Mouse (Mus musculus) adrenal gland, postnatal 36 days (tissue): ENCODE results near the gene Bhmt. TPM values are rescaled to one million over a fixed set of nuclear protein-coding genes. Genes with fewer than 3 reads are reported as not detected.
A peak's percentile ranks its signal among the peaks of the same experiment; 100 is the strongest.
"Not testable (repeated sequence)": the region's sequence is repeated elsewhere in the genome, so short reads cannot be mapped to it uniquely, and the experiment has no call there.

ENCODE experiments used
- DNase-seq, 2 experiments: peaks; one replicate each; pipeline ENCODE4 v3.0.0; 2021; ENCODE audit warnings: mixed read lengths in 1 of 2
- total RNA-seq, 2 experiments: library from RNA; stranded (reverse); gene quantifications; 2 replicates each; pipeline ENCODE4 v1.2.3; 2021

Gene Bhmt
- total RNA-seq, 2 experiments from 2014 or later, result 1.2 to 1.5 TPM

DNA sequence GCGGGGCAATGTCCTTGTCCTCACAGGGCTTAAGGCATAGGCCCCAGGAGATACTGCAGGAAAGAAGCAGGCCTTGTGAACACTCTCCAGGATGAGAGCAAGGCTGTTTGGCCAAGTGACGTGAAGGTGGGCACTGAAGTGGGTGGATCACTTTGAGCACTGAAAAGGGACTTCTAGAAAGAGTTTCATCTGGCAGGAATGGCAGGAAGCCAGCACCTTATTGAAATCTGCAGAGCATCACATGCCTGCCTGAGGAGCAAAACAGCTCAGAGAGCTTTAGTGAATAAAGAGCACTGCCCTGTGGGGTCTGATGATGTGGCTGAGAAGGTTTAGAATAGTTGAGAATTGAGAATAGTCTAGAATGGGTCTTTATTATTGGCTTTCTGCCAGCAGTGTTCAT, 29.3 kb downstream of the Bhmt start:
- DNase-seq, result no peak

DNA sequence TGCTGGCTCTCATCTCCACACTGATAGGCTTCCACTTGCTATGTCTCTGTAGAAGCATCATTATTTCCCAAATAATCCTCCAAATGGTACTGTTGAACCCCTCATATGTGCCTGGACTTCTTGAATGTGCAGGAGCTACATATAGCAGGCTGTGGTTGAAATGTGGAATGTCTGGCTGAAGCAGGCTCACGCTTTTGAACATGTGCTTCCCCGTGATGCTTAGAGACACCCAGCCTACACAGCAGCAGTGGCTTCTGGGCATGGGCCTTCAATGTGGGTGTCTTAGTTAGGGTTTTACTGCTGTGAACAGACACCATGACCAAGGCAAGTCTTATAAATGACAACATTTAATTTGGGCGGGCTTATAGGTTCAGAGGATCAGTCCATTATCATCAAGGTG, 30.1 kb downstream of the Bhmt start:
- DNase-seq, result no peak

DNA sequence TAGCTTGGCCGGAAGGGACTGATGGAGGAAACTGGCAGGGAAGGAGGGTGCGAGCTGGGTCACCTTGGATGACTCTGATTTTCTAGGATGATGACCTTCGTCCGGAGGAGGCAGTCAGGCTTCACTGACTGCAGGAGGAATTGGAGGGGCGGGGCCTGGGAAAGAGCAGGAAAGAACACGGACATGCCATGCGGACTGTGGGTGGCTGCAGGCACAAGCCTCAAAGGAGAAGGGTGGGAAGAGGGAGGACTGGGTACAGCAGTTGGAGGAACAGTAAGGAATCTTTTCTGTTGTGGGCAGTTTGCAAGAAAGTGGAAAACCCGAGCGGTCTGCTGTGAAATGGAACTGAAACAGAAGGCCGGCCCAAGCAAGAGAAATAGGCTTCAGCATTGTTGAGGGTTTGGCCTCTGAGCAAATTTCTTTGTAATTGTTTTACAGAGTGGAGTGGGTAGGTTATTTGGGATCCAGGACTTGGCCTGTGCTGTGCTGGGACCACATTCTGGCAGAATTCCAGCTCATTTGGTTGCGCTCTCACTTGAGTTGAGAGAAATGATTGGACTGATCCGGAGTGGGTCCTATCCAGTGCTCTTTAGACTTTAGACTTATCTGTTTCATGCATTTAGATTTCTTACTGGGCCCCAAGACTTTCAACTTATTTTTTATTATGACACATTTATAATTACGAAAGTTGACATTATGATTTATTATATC, 30.7 kb downstream of the Bhmt start:
- DNase-seq, result peak; percentile 33 to 39

DNA sequence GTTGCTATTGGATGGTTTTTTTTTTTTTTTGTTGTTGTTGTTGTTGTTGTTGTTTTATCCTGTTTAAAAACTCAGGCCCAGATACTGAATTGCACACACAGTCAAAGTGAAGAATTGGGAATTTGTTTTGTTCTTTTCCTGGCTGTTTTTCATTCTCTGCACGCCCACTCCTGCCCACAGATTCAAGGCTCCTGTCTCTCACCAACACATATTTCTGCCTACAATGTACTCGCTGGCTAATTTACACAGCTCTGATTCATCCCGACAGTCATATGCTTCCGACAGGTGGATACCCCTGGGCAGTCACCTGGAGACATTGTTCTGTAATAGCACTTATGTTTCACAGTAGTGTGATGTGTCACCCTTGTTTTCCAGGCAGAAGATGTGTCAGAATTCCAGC, 33.1 kb downstream of the Bhmt start:
- no peak for DNase-seq

DNA sequence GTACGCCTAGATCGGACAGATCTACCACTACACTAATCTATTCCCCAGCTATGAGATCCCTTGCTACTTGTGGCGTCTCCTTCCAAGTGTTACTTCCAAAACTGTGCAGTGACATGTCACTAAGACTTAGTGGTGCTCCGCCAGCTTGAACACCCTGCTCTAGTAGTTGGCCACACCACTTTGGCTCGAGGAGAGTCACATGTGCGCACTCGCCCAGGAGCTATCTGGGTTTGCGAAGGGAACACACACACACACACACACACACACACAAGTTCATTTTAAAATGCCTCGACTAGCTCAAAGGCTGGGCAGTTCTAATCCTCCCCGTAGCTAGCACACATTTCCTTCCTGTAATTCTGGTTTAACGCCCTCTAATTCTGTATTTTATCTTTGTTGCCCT, 36.2 kb downstream of the Bhmt start:
- DNase-seq, result no peak

DNA sequence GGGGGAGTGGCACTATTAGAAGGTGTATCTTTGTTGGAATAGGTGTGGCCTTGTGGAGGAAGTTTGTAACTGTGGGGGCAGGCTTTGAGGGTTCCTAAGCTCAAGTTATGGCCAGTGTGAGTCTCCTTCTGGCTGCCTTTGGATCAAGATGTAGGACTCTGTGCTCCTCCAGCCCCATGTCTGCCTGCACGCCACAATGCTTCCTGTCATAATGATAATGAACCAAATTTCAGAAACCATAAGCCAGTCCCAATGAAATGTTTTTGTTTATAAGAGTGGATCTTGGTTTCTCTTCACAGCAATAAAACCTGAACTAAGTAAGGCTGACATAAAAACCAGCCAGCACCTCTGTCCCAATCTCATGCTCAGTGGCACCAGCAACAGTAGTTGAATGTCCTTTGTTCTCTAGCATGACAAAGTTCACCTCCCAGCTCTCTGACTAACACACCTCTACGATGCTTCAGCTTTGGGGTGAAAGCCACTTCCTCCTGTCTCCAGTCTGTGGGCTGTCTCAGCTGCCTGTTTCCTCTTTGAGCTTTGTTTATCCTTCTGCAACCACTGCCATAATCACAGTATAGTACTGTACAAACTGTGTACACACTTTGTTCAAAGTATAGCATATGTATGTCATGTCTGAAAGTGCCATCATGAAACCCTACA, 44.6 kb downstream of the Bhmt start:
- DNase-seq, result no peak

DNA sequence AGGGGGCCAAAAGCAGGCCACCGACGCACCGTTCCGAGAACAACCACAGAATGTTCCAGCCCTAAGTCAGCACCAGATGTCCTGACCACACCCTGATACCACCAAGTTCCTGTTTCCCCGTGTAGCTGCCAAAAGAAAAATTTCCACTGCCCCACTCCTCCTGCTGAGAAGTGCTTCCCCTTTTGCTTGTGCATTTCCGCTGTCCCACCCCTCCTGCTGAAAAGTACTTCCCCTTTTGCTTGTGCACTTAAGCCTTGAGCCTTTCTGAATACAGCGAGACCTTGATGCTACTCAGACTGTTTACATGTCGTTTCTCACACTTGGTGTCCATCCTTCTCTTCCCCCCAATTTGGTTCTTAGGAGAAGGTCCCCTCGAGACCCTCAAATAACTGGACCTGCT, 55.2 kb downstream of the Bhmt start:
- not testable (repeated sequence) for DNase-seq

DNA sequence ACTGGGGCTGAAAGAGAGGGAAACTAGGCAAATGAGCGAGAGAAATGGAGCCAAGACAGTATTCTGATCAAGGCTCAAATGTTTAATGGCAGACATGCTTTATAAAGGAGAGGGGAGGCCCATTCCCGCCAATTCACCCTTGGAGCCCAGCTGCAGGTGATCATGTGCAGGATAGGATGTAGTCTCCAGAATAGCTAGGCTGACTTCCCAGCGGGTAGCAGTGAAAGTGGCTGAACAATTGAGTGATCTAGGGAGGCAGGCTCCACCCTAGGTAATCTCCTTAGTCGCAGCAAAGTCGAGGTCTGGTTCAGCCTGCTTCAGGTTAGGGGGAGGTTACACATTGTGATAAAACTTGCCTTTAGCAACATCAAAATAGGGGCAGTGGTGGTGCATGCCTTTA, 57.3 kb downstream of the Bhmt start:
- no peak for DNase-seq

DNA sequence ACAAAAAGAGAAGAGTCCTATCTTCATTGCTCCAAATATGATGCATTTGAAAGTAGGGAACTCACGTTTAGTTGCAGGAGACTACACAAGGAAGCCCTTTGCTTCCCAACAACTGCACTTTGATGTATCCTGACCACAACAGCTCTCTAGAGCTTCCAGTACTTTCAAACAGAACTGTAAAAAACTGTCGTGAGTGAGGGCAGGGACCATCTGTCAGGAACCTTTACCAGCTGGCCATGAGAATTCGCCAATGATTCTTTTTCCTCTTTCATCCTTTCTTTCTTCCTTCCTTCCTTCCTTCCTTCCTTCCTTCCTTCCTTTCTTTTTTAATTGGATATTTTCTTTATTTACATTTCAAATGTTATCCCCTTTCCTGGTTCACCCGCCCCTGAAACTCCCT, 68.1 kb downstream of the Bhmt start:
- DNase-seq, result no peak

Other genes starting within 250 kb of the Bhmt start
- gene Jmy, start 138.2 kb downstream of the Bhmt start, total RNA-seq, result 10 to 100 TPM; 53.8 to 62.4 TPM
- gene Bhmt2, start 36.3 kb upstream of the Bhmt start, total RNA-seq, result under 1 TPM in 1 of 2 experiments, not detected in 1; 0.26 TPM
- under 1 TPM in 1 of 2 experiments, not detected in 1; 0.10 TPM for gene Dmgdh, start 36.5 kb upstream of the Bhmt start, total RNA-seq
- 10 to 100 TPM; 36.9 to 43.3 TPM for gene Arsb, start 133.7 kb upstream of the Bhmt start, total RNA-seq